Mouse (Mus musculus) myocyte (in vitro differentiated cells): ENCODE measurements around the gene Slc11a2.

ENCODE experiments used
- CEBPB ChIP-seq: IDR thresholded peaks from 2 replicates; pipeline ENCODE4 v1.6.1; 2011; ENCODE audit warnings: mild to moderate bottlenecking, moderate library complexity; ENCODE audit not compliant: poor library complexity, insufficient read depth, severe bottlenecking
- E2F4 ChIP-seq: IDR thresholded peaks from one replicate; pipeline ENCODE4 v1.6.1; 2011; ENCODE audit warnings: mild to moderate bottlenecking, control low read depth, moderate library complexity; ENCODE audit not compliant: insufficient read depth
- MAX ChIP-seq: IDR thresholded peaks from one replicate; pipeline ENCODE4 v1.6.1; 2011; ENCODE audit warnings: low read depth, mild to moderate bottlenecking, control low read depth
- MYOD1 ChIP-seq, 3 experiments: IDR thresholded peaks; one replicate each; pipeline ENCODE4 v1.6.1; 2011; ENCODE audit warnings: control low read depth in 2 of 3, low read depth in 2 of 3, mild to moderate bottlenecking in 2 of 3, moderate library complexity in 1 of 3; ENCODE audit not compliant: insufficient read length in 2 of 3, control insufficient read depth in 1 of 3
- MYOG ChIP-seq, 3 experiments: IDR thresholded peaks; one replicate each; pipeline ENCODE4 v1.6.1; 2011; ENCODE audit warnings: control low read depth in 2 of 3, low read depth in 2 of 3, mild to moderate bottlenecking in 2 of 3; ENCODE audit not compliant: insufficient read length in 2 of 3, control insufficient read depth in 1 of 3, insufficient read depth in 1 of 3
- POLR2A ChIP-seq: IDR thresholded peaks from one replicate; pipeline ENCODE4 v1.6.1; 2011; ENCODE audit warnings: low read depth, mild to moderate bottlenecking, control low read depth, moderate library complexity; ENCODE audit not compliant: insufficient read length
- POLR2AphosphoS2 ChIP-seq: IDR thresholded peaks from one replicate; pipeline ENCODE4 v1.6.1; 2011; ENCODE audit warnings: low read depth, control low read depth; ENCODE audit not compliant: insufficient read length
- REST ChIP-seq: IDR thresholded peaks from one replicate; pipeline ENCODE4 v1.6.1; 2011; ENCODE audit warnings: mild to moderate bottlenecking, control low read depth, moderate library complexity; ENCODE audit not compliant: insufficient read depth, insufficient read length
- TCF12 ChIP-seq: IDR thresholded peaks from one replicate; pipeline ENCODE4 v1.6.1; 2011; ENCODE audit warnings: mild to moderate bottlenecking, control low read depth; ENCODE audit not compliant: poor library complexity, insufficient read depth, severe bottlenecking
- TCF3 ChIP-seq: IDR thresholded peaks from one replicate; pipeline ENCODE4 v1.6.1; 2011; ENCODE audit warnings: low read depth, control low read depth; ENCODE audit not compliant: insufficient read length
- USF1 ChIP-seq: IDR thresholded peaks from one replicate; pipeline ENCODE4 v1.6.1; 2011; ENCODE audit warnings: low read depth, mild to moderate bottlenecking, control low read depth, moderate library complexity

GRCm38 (mm10) chr15:100457340-100457739 lies 32.5 kb upstream of the Slc11a2 start:
- TF ChIP-seq POLR2A (no peak), MYOD1 (IDR thresholded peaks at IDR 0.05; ENCODE audit: control insufficient read depth in 1 of 3, insufficient read length in 2 of 3, low read depth in 2 of 3) (no peak), USF1 (no peak), MAX (no peak), REST (no peak), TCF12 (no peak), CEBPB (no peak), MYOG (IDR thresholded peaks at IDR 0.05; ENCODE audit: control insufficient read depth in 1 of 3, insufficient read depth in 1 of 3, insufficient read length in 2 of 3, low read depth in 2 of 3) (no peak), POLR2AphosphoS2 (no peak), E2F4 (no peak), TCF3 (no peak)
